Mouse (Mus musculus): ENCODE measurements at regions not wholly inside any gene's neighbourhood (a gene's known extent, or its start where the extent isn't known, plus 50 kb on each side); places are given as distances from the start of the nearest gene placed in this dataset.

GRCm38 (mm10) chr6:140927616-140928015 lies 198.5 kb downstream of the Gm11077 start:
- TF ChIP-seq CTCF (IDR thresholded peaks at IDR 0.05; ENCODE audit: low read depth, low read length) = no peak
- TF ChIP-seq POLR2A (IDR thresholded peaks at IDR 0.05; ENCODE audit: borderline replicate concordance, low read depth, low read length) = no peak
